Mouse (Mus musculus) brown adipose tissue, adult 24 weeks (tissue): ENCODE data around the gene Rpl22l1. TPM values are rescaled to one million over a fixed set of nuclear protein-coding genes. Genes with fewer than 3 reads are reported as not detected.
A peak's percentile ranks its signal among the peaks of the same experiment; 100 is the strongest.
"Not testable (repeated sequence)": the region's sequence is repeated elsewhere in the genome, so short reads cannot be mapped to it uniquely, and the experiment has no call there.

Source experiments
- H3K27ac ChIP-seq: fragments of 200-500 bp; replicated peaks from 2 replicates; pipeline ENCODE4 v1.5.1; 2012; ENCODE audit warnings: low read depth, mild to moderate bottlenecking, low read length
- H3K4me1 ChIP-seq: fragments of 200-500 bp; 2 replicates; pipeline ENCODE4 v1.6.1; 2012; ENCODE audit warnings: low read length, mixed read lengths; ENCODE audit not compliant: control insufficient read depth, insufficient read depth, insufficient read length
- H3K4me3 ChIP-seq: fragments of 200-500 bp; 2 replicates; pipeline ENCODE4 v1.5.1; 2012; ENCODE audit warnings: low read depth, mild to moderate bottlenecking, low read length, moderate library complexity; ENCODE audit not compliant: insufficient read depth
- polyA plus RNA-seq: library from polyadenylated mRNA; stranded (reverse); fragments of >200 nt; gene quantifications from 2 replicates; pipeline ENCODE4 v1.2.4, GENCODE M21; 2012; ENCODE audit not compliant: missing spikeins, insufficient read depth, insufficient read length

Gene Rpl22l1
- 112 and 177 TPM in 2 replicates for polyA plus RNA-seq

GRCm38 (mm10) chr3:28805301-28806097 lies at the start of gene Rpl22l1:
Gene Rpl22l1, plus strand, starts transcription at chr3:28805436.
- Histone ChIP-seq H3K27ac (peak within 1 kb of the TSS; percentile 66), H3K4me1 (no peaks in the 10 kb centered on the region)

GRCm38 (mm10) chr3:28755477-28755876 lies 49.8 kb upstream of the Rpl22l1 start:
- H3K27ac ChIP-seq: no peak overlapping the region
- no peaks in the 10 kb centered on the region for H3K4me1 ChIP-seq
- H3K4me3 ChIP-seq: no peak overlapping the region

More at GRCm38 (mm10) chr3:28805301-28806097, at the start of gene Rpl22l1:
- peak within 1 kb of the TSS; percentile 87 for H3K4me3 ChIP-seq

- no peak overlapping the region for H3K4me3 ChIP-seq
- H3K4me1 ChIP-seq: no peaks in the 10 kb centered on the region
- H3K27ac ChIP-seq: no peak overlapping the region
Observed at GRCm38 (mm10) chr3:28761225-28761789, 43.9 kb upstream of the Rpl22l1 start.

- Histone ChIP-seq H3K4me1 (no peaks in the 10 kb centered on the region), H3K27ac (no peak overlapping the region), H3K4me3 (no peak overlapping the region)
Observed at GRCm38 (mm10) chr3:28766935-28767334, 38.3 kb upstream of the Rpl22l1 start.

- no peak overlapping the region for H3K4me3 ChIP-seq
- no peaks in the 10 kb centered on the region for H3K4me1 ChIP-seq
- no peak overlapping the region for H3K27ac ChIP-seq
Observed at GRCm38 (mm10) chr3:28768222-28768621, 37.0 kb upstream of the Rpl22l1 start.

GRCm38 (mm10) chr3:28772919-28773318 lies 32.3 kb upstream of the Rpl22l1 start:
- H3K4me3 ChIP-seq, H3K4me1 ChIP-seq, H3K27ac ChIP-seq: not testable (repeated sequence)

- Histone ChIP-seq H3K4me3 (no peak overlapping the region), H3K4me1 (no peaks in the 10 kb centered on the region), H3K27ac (no peak overlapping the region)
Observed at GRCm38 (mm10) chr3:28775361-28775760, 29.9 kb upstream of the Rpl22l1 start.

- Histone ChIP-seq H3K4me1 (no peaks in the 10 kb centered on the region), H3K4me3 (no peak overlapping the region), H3K27ac (no peak overlapping the region)
Observed at GRCm38 (mm10) chr3:28775958-28776357, 29.3 kb upstream of the Rpl22l1 start.

- no peak overlapping the region for H3K27ac ChIP-seq
- no peaks in the 10 kb centered on the region; the same call in 1 of the 2 replicates for H3K4me1 ChIP-seq
- no peak overlapping the region for H3K4me3 ChIP-seq
Observed at GRCm38 (mm10) chr3:28776491-28776890, 28.7 kb upstream of the Rpl22l1 start.

GRCm38 (mm10) chr3:28780511-28780910 lies 24.7 kb upstream of the Rpl22l1 start:
- Histone ChIP-seq H3K27ac (no peak overlapping the region), H3K4me3 (peak overlapping the region; percentile 32; the same call in 1 of the 2 replicates), H3K4me1 (peaks cover 2% of the 10 kb centered on the region)

- H3K27ac ChIP-seq: no peak within 1 kb of the TSS
Observed at GRCm38 (mm10) chr3:28780994-28781393, 24.2 kb upstream of the Rpl22l1 start, which contains the start of gene Eif5a2. Gene Eif5a2, plus strand, starts transcription at chr3:28781276.

GRCm38 (mm10) chr3:28781422-28781821 lies 23.8 kb upstream of the Rpl22l1 start:
- Histone ChIP-seq H3K4me1 (peaks cover 2% of the 10 kb centered on the region), H3K4me3 (peak overlapping the region; percentile 78), H3K27ac (no peak overlapping the region)

More at GRCm38 (mm10) chr3:28780994-28781393, 24.2 kb upstream of the Rpl22l1 start, which contains the start of gene Eif5a2:
- Histone ChIP-seq H3K4me1 (peaks cover 2% of the 10 kb centered on the region), H3K4me3 (peak within 1 kb of the TSS; percentile 78)

GRCm38 (mm10) chr3:28781848-28782247 lies 23.4 kb upstream of the Rpl22l1 start:
- Histone ChIP-seq H3K27ac (no peak overlapping the region), H3K4me3 (peak overlapping the region; percentile 78), H3K4me1 (peaks cover 2% of the 10 kb centered on the region)

GRCm38 (mm10) chr3:28784176-28784575 lies 21.1 kb upstream of the Rpl22l1 start:
- peaks cover 2% of the 10 kb centered on the region for H3K4me1 ChIP-seq
- H3K4me3 ChIP-seq: no peak overlapping the region
- no peak overlapping the region for H3K27ac ChIP-seq

- no peaks in the 10 kb centered on the region for H3K4me1 ChIP-seq
- H3K27ac ChIP-seq: no peak overlapping the region
- no peak overlapping the region for H3K4me3 ChIP-seq
Observed at GRCm38 (mm10) chr3:28794835-28795234, 10.4 kb upstream of the Rpl22l1 start.
